Mouse (Mus musculus) thymus, postnatal 25 days (tissue): Measurements from ENCODE around the gene Igtp.
"Not testable (repeated sequence)": the region's sequence is repeated elsewhere in the genome, so short reads cannot be mapped to it uniquely, and the experiment has no call there.

ENCODE experiments used
- DNase-seq: peaks from one replicate; pipeline ENCODE4 v3.0.0; 2022

Igtp gene

DNA sequence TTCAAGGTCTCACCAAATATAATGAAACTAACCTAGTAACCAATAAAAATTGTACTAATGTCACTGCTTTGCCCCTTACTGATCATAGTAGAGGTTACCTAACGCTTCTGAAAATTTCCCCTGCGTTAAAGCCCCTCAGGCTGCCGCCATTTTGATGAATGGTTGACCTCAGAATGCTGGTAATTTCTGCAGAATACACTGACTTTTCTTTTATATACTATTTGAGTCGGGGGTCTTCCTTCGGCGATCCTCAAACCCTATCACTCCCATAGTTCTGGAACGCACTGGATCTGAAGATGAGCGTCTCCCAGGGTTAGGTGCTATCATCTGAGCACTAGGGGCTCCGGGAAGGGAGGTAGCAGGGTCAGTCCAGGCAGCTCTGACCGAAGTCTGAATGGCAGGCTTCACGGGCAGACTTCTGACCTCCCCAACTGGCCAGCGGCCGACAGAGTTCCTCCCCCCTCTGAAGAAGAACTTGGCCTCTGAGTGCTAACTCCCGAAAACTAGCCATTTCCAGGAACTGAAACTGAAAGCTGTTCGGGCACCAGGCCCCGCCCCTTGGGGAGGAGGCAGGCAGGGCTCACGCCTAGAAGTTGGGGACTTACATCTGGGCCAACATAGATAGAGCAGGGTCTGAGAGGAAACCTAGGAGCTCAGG lies 15.2 kb downstream of the Igtp start:
- DNase-seq: peak; percentile 89

DNA sequence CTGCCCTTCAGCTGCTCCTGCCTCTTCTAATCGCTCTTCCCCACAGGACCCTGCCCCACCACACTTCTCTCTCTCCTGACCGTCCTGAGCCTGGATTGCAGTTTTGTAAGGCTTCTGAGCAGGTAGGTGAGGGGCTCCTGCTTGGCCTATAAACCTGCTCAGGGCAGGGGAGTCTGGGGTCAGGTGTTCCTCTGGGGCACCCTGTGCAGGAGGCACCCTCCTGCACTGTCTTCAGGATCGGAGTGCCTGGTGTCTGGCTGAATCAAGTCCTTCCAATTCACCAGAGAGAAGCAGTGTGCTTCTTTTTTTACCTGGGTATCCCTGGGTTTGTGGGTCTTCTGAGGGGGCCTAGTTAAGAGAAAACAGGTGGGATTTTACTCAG lies 15.7 kb downstream of the Igtp start:
- DNase-seq: not testable (repeated sequence)

DNA sequence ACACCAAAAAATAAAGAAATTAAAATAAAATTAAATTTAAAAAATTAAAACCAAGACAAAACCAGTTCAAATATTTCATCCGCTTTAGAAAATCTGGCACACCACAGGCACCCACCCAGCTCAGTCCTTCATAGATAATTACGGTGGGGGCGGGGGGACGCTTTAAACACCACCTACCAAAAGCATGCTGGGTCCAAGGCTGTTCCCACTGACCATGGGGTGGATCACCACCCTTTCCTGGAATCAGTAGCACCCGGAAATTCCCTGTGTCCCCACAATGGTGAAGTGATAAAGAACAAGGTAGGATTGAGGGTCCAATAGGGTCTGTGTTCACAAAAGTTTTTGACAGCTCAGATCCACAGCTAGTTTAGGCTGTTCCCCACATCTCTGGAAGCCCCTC lies 16.5 kb downstream of the Igtp start:
- no peak for DNase-seq

DNA sequence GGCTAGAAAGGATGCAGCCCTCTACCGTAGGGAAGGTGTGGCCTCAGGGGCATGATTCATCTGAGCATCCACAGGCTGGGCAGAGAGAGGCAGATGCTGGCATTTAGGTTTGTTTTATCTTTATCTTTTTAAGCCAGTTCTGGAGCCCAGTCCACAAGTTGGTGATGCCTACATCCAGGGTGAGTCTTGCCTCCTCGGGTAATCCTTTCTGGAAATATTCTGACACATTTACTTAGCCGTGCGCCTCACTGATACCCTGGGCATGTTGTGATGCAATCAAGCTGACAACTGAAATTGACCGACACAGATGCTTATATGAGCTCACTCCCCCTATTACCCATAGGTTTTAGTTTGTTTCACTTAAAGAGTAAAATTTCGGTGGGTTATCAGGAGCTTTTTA lies 17.5 kb downstream of the Igtp start:
- DNase-seq: no peak

DNA sequence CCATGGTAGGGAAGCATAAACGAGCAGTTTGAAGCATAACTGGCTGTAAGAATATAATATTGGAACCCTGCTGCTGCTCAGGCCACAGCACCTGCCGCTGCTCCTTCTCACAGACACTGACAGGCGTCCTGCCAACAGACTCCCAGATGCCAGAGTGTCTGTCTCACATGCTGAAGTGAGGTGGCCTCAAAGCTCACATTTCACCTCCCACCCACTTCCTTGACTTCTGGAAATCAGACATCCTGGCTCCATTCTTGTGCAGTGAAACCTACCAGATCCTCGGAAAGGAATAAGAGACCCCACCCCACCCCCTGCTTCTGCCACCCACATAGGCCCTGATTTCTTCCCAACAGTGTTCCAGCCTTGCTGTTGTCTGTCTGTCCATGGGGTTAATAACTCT lies 24.4 kb downstream of the Igtp start:
- peak; percentile 59 for DNase-seq

DNA sequence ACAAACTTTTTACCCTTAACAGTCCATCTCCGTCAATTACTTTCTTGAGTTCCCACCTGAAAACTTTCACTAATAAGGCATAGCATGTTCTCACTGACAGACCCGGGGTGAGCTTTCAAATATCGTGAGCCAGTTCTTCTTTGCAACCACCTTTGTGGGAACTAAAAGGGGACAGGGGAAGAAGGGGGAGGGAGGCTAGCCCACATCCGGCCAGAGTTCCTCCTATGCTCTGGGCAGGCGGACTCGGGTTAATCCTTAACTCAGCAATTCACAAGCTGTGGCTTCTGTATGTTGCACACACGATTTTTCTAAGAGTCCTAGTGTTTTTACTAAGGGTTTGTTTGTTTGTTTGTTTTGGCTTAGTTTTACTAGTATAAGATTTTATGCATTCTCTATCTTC lies 25.0 kb downstream of the Igtp start:
- DNase-seq: peak; percentile 74

DNA sequence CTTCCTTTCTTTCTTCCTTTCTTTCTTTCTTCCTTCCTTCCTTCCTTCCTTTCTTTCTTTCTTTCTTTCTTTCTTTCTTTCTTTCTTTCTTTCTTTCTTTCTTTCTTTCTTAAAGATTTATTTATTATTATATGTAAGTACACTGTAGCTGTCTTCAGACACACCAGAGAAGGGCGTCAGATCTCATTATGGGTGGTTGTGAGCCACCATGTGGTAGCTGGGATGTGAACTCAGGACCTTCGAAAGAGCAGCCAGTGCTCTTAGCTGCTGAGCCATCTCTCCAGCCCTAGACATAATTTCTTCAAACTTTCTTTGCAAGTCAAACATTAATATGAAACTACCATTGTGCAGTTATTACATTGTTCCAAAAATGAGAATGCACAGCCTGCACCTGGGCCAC lies 25.5 kb downstream of the Igtp start:
- peak; percentile 39 for DNase-seq

DNA sequence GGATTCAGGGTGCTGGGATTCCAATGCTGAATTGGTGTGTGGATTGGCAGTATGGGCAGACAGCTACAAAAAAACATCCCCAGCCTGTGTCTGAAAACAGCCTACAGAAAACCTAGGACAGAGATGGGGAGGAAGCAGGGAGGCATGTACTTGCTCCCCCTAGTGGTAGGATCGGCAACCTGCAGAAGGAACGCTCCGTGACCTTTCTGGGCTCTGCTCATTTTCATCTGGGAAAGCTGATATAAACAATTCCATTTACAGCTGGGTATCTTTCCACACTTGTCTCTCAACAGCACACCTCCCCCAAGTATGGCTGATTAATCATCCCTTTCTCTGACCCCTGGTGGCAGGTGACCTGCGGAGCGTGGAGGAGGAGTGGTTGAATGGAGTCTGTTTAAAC lies 26.3 kb downstream of the Igtp start:
- peak; percentile 80 for DNase-seq

DNA sequence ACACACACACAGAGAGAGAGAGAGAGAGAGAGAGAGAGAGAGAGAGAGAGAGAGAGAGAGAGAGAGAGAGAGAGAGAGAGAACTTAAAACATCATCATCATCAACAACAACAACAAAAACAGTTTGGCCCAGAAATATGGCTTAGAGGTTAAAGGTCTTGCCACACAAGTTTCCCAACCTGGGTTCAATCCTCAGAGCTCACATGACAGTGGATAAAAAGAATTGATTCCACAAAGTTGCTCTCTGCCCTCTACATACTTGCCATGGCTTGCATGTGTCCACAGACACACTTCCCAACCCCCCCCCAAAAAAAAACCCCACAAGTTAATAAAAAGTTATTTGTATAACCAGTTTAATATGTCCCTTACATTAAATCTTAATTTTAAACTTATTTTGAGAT lies 27.1 kb downstream of the Igtp start:
- no peak for DNase-seq

DNA sequence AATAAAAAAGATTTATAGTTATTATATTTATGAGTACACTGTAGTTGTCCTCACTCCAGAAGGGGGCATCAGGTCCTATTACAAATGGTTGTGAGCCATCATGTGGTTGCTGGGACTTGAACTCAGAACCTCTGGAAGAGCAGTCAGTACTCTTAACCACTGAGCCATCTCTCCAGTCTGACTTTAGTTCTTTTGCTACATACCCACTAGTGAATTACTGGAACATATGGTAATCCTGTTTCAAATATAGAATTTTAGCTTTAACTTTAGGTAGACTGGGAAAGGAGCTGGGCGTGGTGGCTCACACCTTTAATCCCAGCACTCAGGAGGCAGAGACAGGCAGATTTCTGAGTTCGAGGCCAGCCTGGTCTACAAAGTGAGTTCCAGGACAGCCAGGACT lies 28.7 kb downstream of the Igtp start:
- DNase-seq: not testable (repeated sequence)

DNA sequence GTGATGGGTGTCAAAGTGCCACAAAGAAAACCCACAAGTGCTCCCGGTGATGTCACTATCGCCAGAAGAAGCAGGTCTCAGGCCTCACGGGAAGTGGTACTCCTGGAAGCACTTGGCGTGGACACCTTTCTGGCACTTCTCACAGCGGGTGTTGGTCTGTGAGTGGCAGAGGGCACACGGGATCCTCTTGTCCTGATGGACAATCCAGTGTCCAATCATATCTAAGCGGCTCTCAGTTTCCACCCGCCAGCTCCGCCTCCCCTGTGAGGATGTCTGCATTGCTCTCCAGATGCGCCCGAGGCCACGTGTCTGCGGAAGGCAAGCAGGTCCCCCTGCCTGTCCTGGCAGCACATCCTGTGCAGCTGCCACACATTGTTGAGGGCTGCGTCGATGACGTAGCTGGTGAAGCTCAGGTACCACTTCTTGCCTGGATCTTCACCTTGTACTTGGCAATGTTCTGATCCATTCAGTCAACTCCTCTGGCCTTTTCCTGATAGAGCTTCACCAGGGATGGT lies 31.1 kb downstream of the Igtp start:
- peak; percentile 73 for DNase-seq

DNA sequence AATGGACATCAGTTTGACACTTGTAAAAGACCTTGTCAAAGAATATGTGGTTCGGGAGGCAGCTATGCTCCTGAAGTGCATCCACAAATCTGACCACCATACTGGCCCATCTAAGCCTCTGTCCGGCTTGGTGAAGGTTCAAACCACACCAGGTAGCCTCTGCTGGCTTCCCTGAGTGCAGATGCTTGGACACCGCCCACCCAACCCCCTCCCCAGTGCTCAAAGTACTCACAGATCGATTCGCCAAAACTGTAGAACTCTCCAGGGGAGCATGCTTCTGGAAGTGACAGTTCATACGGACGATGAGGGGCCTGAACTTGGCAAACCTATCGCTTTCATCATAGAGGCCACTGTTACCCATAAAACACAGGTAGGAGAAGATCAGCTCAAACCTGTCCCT lies 31.8 kb downstream of the Igtp start:
- DNase-seq: no peak

DNA sequence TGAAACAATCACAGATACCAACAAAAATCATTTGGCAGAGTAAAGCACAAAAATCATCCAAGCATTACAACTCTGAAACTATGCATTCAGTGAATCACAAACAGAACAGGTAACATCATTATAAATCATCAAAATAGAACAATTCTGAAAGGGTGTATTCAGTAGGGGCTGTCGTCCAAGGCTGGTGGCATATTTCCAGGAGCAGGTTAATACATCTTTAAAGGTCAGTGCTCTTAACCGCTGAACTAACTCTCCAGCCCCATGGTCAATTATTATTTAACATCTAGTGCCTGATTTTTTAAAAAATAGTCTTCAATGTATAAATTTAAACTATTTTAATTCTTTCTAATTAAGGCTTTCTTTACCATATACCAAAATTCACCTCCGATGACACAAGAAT lies 35.2 kb downstream of the Igtp start:
- DNase-seq: not testable (repeated sequence)

DNA sequence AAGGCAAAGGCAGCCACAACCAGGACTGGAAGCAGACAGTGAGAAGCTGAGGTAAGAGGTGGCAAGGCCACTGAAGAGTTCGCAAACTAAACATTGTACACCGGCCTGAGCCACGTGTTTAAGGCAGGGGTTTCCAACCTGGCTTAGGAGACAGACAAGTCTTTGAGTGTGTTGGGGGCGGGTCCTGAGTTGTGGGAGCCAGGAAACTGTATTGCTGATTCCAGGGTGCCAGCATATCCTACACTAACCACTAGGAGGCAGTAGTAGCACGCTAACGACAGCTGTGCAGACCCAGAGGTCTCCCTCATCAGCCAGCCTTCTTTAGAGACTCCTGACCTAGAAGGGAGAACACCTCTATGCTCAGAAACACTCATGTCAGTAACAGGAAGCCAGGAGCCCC lies 35.8 kb downstream of the Igtp start:
- DNase-seq: peak; percentile 70

DNA sequence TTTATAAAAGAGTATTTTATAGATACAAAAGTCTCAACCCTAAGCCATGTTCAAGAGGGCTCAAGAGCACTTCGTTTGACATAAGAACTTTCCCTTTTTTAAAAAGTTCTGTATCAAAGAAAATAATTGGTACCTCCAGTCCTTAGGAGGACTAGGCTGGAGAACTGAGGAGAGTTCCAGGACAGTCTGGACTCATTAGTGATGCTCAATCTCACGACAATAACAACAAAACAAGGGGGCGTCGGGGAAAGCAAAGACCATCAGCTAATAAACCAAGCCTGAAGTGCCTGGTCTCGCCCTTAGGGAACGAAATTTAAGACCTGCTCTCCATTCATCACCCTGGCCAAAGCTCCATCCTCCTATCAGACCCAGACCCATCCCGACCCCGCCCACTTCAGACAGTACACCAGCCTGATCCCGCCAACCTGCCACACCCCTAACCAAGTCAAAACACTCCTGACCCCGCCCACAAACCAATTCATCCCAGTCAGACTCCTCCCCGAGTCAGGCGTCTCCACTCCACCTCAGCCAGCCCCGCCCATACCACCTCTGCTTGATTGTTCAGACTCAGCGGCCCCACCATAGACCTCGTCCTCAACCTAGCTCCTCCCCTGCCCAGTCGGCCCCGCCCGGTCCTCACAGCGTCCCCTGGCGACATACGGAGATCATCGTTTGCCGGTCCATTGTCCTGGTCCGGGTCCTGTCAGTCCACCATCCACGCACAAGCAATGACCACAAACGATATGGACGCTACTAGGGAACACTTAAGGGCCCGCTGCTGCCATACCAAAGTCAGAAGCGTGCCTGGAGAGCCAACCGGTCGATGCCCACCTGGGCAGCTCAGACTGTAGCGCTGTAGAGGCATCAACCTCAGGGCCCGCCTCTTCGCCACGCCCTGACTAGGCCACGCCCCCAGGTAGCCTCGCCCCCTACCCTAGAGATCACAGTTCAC lies 39.8 kb downstream of the Igtp start:
- DNase-seq: peak; percentile 49

DNA sequence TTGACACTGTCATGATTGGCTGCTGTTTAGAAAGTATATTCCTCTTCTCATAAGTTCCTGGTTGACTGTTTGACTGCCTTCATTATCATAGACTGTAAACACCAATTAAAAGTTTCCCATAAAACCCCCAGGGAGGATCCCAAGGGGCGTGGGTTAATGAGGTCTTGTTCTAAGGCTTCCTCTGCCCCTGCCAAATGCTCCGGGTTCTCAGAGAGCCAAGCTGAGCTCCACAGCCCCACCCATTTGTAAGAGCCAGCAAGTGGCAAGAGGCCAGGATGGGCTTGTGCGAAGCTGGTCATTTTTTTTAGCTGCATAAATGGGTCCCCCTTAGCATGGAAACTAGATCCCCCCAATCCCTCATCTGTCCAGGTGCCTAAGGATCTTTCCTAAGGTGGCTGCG lies 47.9 kb downstream of the Igtp start:
- no peak for DNase-seq

DNA sequence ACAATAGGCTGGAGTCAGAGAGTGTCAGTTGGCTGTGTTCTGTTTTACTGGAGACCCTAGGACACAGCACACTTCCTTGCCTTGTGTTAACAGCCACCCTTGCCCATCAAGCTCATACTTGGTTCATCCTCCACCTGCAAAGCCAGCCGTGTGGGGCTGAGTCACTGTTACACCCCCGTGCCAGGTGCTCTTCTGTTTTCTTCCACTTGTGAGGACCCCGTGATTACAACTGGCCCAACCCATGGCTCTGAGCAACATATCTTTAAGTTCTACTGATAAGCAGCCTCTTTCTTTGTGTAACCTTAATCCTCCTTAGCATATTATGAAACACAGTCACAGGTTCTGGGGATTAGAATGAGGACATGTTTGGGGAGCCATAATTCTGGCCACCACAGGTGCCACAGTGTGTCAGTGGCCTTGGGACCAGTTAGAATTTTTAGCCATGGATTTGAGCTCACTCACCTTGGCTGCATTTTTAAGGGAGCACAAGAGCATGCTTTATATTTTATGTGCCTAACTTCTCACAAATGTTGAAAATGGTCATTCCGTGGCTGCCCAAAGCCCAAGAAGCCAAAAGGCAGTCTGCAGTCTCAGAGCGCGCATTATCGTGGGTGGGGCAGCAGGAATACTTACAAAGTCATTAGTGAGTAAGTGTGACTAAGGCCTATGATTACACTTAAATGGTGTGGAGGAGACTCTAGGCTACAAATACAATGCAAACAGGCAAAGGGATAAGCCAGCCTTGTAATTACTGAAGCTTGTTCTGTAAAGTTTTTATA lies 50.0 kb downstream of the Igtp start:
- DNase-seq: no peak

DNA sequence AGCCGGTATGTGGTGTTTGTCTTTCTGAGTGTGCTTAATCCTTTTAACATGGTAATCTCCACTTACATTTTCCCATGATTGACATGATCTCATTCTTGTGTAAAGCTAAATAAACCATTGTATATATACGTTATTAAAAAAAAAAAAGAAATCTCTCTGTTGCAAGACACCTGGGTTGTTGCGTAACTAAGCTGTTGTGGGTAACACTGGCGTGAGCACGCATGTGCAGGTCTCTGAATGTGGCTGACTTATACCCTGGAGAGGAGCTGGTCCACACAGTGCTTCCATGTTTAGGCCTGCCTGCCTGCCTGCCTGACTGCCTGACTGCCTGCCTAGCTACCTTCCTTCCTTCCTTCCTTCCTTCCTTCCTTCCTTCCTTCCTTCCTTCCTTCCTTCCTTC lies 51.2 kb downstream of the Igtp start:
- DNase-seq: no peak

DNA sequence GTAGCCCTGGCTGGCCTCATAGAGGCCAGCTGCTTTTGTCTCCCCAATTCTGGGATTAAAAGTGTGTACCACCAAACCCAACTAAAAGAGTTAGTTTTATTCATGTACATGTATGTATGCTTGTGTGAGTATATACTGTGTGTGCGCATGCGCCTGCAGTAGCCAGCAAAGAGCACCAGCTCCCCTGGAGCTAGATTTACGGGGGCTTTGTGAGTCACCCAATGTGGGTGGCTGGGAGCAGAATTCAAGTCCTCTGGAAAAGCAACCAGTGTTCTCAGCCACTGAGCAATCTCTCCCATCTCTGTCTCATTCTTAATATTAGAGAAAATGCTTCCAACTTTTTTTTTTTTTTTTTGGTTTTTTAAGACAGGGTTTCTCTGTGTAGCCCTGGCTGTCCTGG lies 55.1 kb downstream of the Igtp start:
- DNase-seq: no peak
